ENCODE assay signal across 8 mouse cellular contexts in genomic region chr2:150608872-150609560, GRCm38 (mm10). TPM values are rescaled to one million over a fixed set of nuclear protein-coding genes. Genes with fewer than 3 reads are reported as not detected.
DNase-seq lines count a peak whose midpoint lies in the region; ATAC-seq lines count a peak whose summit lies in the region.

No protein-coding gene starts in this region.

- H3K4me1 ChIP-seq in intestine, embryonic 16.5 days (ENCODE audit: control insufficient read depth, insufficient read depth, low read length): peaks cover 2% of the 10 kb centered on the region; the same call in 1 of the 2 replicates

- intact Hi-C loops in left cerebral cortex, postnatal 14 days (cut with DNase I): loop anchor here (1.0 to 10.0 kb wide), 4 partner anchors 42 to 396 kb away; partner anchors contain the start of gene Entpd6

- H3K27me3 ChIP-seq in intestine, embryonic 16.5 days (replicated peaks; ENCODE audit: control insufficient read depth, insufficient read depth, low read length): no peaks in the 10 kb centered on the region

- no peaks in the 10 kb centered on the region for H3K36me3 ChIP-seq in intestine, embryonic 16.5 days (ENCODE audit: control insufficient read depth, insufficient read depth, low read length)

- H3K9ac ChIP-seq in intestine, embryonic 16.5 days (ENCODE audit: low read depth, low read length): peak overlapping the region; percentile 89; the same call in 1 of the 2 replicates

- WGBS in intestine, embryonic 16.5 days: 1% methylated on average over 10 of the region's 10 CpGs

- H3K9me3 ChIP-seq in intestine, embryonic 16.5 days (ENCODE audit: control insufficient read depth, low read length): no peaks in the 10 kb centered on the region

- ATAC-seq in intestine, embryonic 16.5 days: peak; percentile 74
- ATAC-seq in megakaryocyte-erythroid progenitor cell, adult 5-6 weeks (replicated peaks; ENCODE audit: low FRiP score, low TSS enrichment, poor library complexity, severe bottlenecking): peak; percentile 56

- peak; percentile 7 to 26 for DNase-seq in urinary bladder, adult 18-20 months (ENCODE audit: low spot score in 2 of 2)
- no peak for DNase-seq in urinary bladder, adult 2 months (ENCODE audit: low spot score)
- DNase-seq in cerebellum, postnatal 10 days: peak; percentile 76 to 84
- DNase-seq in frontal cortex, adult 2 months (ENCODE audit: extremely low spot score in 1 of 2, low spot score in 1 of 2): peak; percentile 69 to 95
- DNase-seq in left cerebral cortex, postnatal 14 days (ENCODE audit: low spot score in 2 of 2): peak; percentile 87 to 89
- peak; percentile 31 for DNase-seq in right cerebral cortex, postnatal 4 days

- H3K27ac ChIP-seq in intestine, embryonic 16.5 days (ENCODE audit: low read length): no peak overlapping the region

- peak overlapping the region; percentile 93 for H3K4me3 ChIP-seq in intestine, embryonic 16.5 days (ENCODE audit: low read length)

- H3K4me2 ChIP-seq in intestine, embryonic 16.5 days (ENCODE audit: low read depth, low read length): peak overlapping the region; percentile 70

RNA-seq across cellular contexts. Expression of gene Apmap, which starts 0.6 kb away (rescaled TPM):
- polyA plus RNA-seq in urinary bladder, adult 2 months (2012; rRNA removed): 37.1 and 44.4 TPM in 2 replicates
- polyA plus RNA-seq in frontal cortex, adult 2 months (2012; rRNA removed): 61.2 TPM in 2 replicates
- polyA plus RNA-seq in intestine, embryonic 16.5 days (2015; fragmentation: Nextera tagmentation; extraction: Ambion mirVana): 38.8 and 42.9 TPM in 2 replicates
- total RNA-seq in left cerebral cortex, postnatal 14 days (2021): 10 to 100 TPM; 49.1 to 50.1 TPM
- total RNA-seq in megakaryocyte-erythroid progenitor cell, adult 5-6 weeks (2014; fragmentation: Nextera tagmentation): 10.7 and 20.5 TPM in 2 replicates
- total RNA-seq in megakaryocyte-erythroid progenitor cell, adult 5-6 weeks (2017): 37.2 and 43.1 TPM in 2 replicates

RNA-seq across cellular contexts. Expression of gene Cst7, which starts 38.8 kb away (rescaled TPM):
- 0.48 and 0.71 TPM in 2 replicates for polyA plus RNA-seq in urinary bladder, adult 2 months (2012; rRNA removed)
- polyA plus RNA-seq in frontal cortex, adult 2 months (2012; rRNA removed): 0.48 and 1.1 TPM in 2 replicates
- 0.32 and 0.67 TPM in 2 replicates for polyA plus RNA-seq in intestine, embryonic 16.5 days (2015; fragmentation: Nextera tagmentation; extraction: Ambion mirVana)
- not detected for total RNA-seq in left cerebral cortex, postnatal 14 days (2021)
- 3.8 and 7.0 TPM in 2 replicates for total RNA-seq in megakaryocyte-erythroid progenitor cell, adult 5-6 weeks (2014; fragmentation: Nextera tagmentation)
- 12.1 and 19.5 TPM in 2 replicates for total RNA-seq in megakaryocyte-erythroid progenitor cell, adult 5-6 weeks (2017)

RNA-seq across cellular contexts. Expression of gene Acss1, which starts 59.3 kb away (rescaled TPM):
- polyA plus RNA-seq in urinary bladder, adult 2 months (2012; rRNA removed): 9.2 and 9.7 TPM in 2 replicates
- polyA plus RNA-seq in frontal cortex, adult 2 months (2012; rRNA removed): 25.3 and 25.9 TPM in 2 replicates
- polyA plus RNA-seq in intestine, embryonic 16.5 days (2015; fragmentation: Nextera tagmentation; extraction: Ambion mirVana): 35.3 and 37.7 TPM in 2 replicates
- total RNA-seq in left cerebral cortex, postnatal 14 days (2021): 10 to 100 TPM; 17.1 to 17.5 TPM
- total RNA-seq in megakaryocyte-erythroid progenitor cell, adult 5-6 weeks (2014; fragmentation: Nextera tagmentation): 90.4 and 97.4 TPM in 2 replicates
- total RNA-seq in megakaryocyte-erythroid progenitor cell, adult 5-6 weeks (2017): 66.9 and 69.4 TPM in 2 replicates
